Mouse (Mus musculus): ENCODE results near the gene Araf. TPM values are rescaled to one million over a fixed set of nuclear protein-coding genes. Genes with fewer than 3 reads are reported as not detected.
"Not testable (repeated sequence)": the region's sequence is repeated elsewhere in the genome, so short reads cannot be mapped to it uniquely, and the experiment has no call there.

Gene Araf
- 10 to 100 TPM; 69.1 to 73.3 TPM for total RNA-seq (2021)

GRCm38 (mm10) chrX:20797681-20798080 lies at the start of gene Araf:
Gene Araf, plus strand, starts transcription at chrX:20797814.
- no peak for DNase-seq

GRCm38 (mm10) chrX:20748829-20749228 lies 48.8 kb upstream of the Araf start:
- DNase-seq = no peak

- no peak for DNase-seq
Observed at GRCm38 (mm10) chrX:20761201-20761600, 36.4 kb upstream of the Araf start.

- DNase-seq = peak; percentile 90
Observed at GRCm38 (mm10) chrX:20770697-20771381, 26.8 kb upstream of the Araf start.

- no peak for DNase-seq
Observed at GRCm38 (mm10) chrX:20771666-20772065, 25.9 kb upstream of the Araf start.

GRCm38 (mm10) chrX:20775271-20776016 lies 22.2 kb upstream of the Araf start:
- DNase-seq = no peak

GRCm38 (mm10) chrX:20777619-20778018 lies 20.0 kb upstream of the Araf start:
- DNase-seq = no peak

GRCm38 (mm10) chrX:20787309-20787708 lies 10.3 kb upstream of the Araf start:
- DNase-seq = no peak

- DNase-seq = no peak
Observed at GRCm38 (mm10) chrX:20792417-20792816, 5.2 kb upstream of the Araf start.

GRCm38 (mm10) chrX:20793230-20793629 lies 4.4 kb upstream of the Araf start:
- DNase-seq = no peak

- DNase-seq = no peak
Observed at GRCm38 (mm10) chrX:20794229-20794628, 3.4 kb upstream of the Araf start.

- peak; percentile 71 for DNase-seq
Observed at GRCm38 (mm10) chrX:20798141-20798796, 655 bp downstream of the Araf start.

GRCm38 (mm10) chrX:20798797-20799147 lies 1.2 kb downstream of the Araf start:
- no peak for DNase-seq

GRCm38 (mm10) chrX:20801456-20801855 lies 3.8 kb downstream of the Araf start:
- DNase-seq = no peak

- DNase-seq = not testable (repeated sequence)
Observed at GRCm38 (mm10) chrX:20804301-20804700, 6.7 kb downstream of the Araf start.

- DNase-seq = no peak
Observed at GRCm38 (mm10) chrX:20806295-20806694, 8.7 kb downstream of the Araf start.

GRCm38 (mm10) chrX:20816974-20817373 lies 19.4 kb downstream of the Araf start:
- peak; percentile 8 for DNase-seq

GRCm38 (mm10) chrX:20819204-20819628 lies 21.6 kb downstream of the Araf start:
- peak; percentile 90 for DNase-seq

GRCm38 (mm10) chrX:20819708-20820426 lies 22.3 kb downstream of the Araf start:
- peak; percentile 67 for DNase-seq

GRCm38 (mm10) chrX:20828934-20829333 lies 31.3 kb downstream of the Araf start:
- DNase-seq = peak; percentile 66

- no peak for DNase-seq
Observed at GRCm38 (mm10) chrX:20847232-20847631, 49.6 kb downstream of the Araf start.

GRCm38 (mm10) chrX:20847816-20848215 lies 50.2 kb downstream of the Araf start:
- DNase-seq = no peak
